Mouse (Mus musculus): ENCODE data around the gene Ginm1. TPM values are rescaled to one million over a fixed set of nuclear protein-coding genes. Genes with fewer than 3 reads are reported as not detected.

The Ginm1 gene
- polyA plus RNA-seq, 1 experiment from 2014 or later = 81.0 TPM

Small RNAs within 50 kb of the gene (microRNA-seq; reads per million reads assigned to microRNA genes)
- gene Mir5104 = 1.6 reads per million

Other genes with a start within 250 kb of the Ginm1 start
- gene Lrp11, start 203.0 kb downstream of the Ginm1 start, polyA plus RNA-seq (2014; fragmentation: Nextera tagmentation; extraction: Ambion mirVana) = 5.2 and 5.9 TPM in 2 replicates
- gene Nup43, start 125.3 kb downstream of the Ginm1 start, polyA plus RNA-seq (2014; fragmentation: Nextera tagmentation; extraction: Ambion mirVana) = 46.7 and 53.3 TPM in 2 replicates
- gene Pcmt1, start 111.7 kb downstream of the Ginm1 start, polyA plus RNA-seq (2014; fragmentation: Nextera tagmentation; extraction: Ambion mirVana) = 103 and 114 TPM in 2 replicates
- gene Lats1, start 111.6 kb downstream of the Ginm1 start, polyA plus RNA-seq (2014; fragmentation: Nextera tagmentation; extraction: Ambion mirVana) = 16.8 and 19.5 TPM in 2 replicates
- 59.0 and 61.6 TPM in 2 replicates for gene Katna1, start 66.8 kb downstream of the Ginm1 start, polyA plus RNA-seq (2014; fragmentation: Nextera tagmentation; extraction: Ambion mirVana)
- gene Ppil4, start 67 bp upstream of the Ginm1 start, polyA plus RNA-seq (2014; fragmentation: Nextera tagmentation; extraction: Ambion mirVana) = 43.5 and 44.0 TPM in 2 replicates
- 0.17 TPM in 1 of 2 replicates, not detected in the other for gene Zc3h12d, start 39.6 kb upstream of the Ginm1 start, polyA plus RNA-seq (2014; fragmentation: Nextera tagmentation; extraction: Ambion mirVana)
- gene Tab2, start 163.4 kb upstream of the Ginm1 start, polyA plus RNA-seq (2014; fragmentation: Nextera tagmentation; extraction: Ambion mirVana) = 34.4 and 34.6 TPM in 2 replicates

Data from stomach, embryonic 14.5 days (tissue).